Mouse (Mus musculus): ENCODE measurements around the gene Cdkn1a. TPM values are rescaled to one million over a fixed set of nuclear protein-coding genes. Genes with fewer than 3 reads are reported as not detected.
A peak's percentile ranks its signal among the peaks of the same experiment; 100 is the strongest.

The Cdkn1a gene
- total and polyA plus RNA-seq, 3 experiments, result 30.4 to 156 (median 56.4) TPM

GRCm38 (mm10) chr17:29086916-29087315, 3.9 kb upstream of the Cdkn1a start:
- DNase-seq, result peak in 1 of 2 experiments; percentile 8
- intact Hi-C loops (cut with DNase I), result no loop called here
- Histone ChIP-seq H3K4me3 (no peak overlapping the region), H3K9ac (ENCODE audit: low read depth, low read length) (no peak overlapping the region), H3K79me2 (replicated peaks; ENCODE audit: control insufficient read depth, insufficient read depth, low read length) (no peaks in the 10 kb centered on the region), H3K36me3 (ENCODE audit: control insufficient read depth, insufficient read depth, low read length) (no peaks in the 10 kb centered on the region), H3K27me3 (ENCODE audit: control insufficient read depth, insufficient read depth, low read length) (no peaks in the 10 kb centered on the region), H3K4me1 (ENCODE audit: control insufficient read depth, insufficient read depth, low read length) (no peaks in the 10 kb centered on the region), H3K27ac (no peak overlapping the region)
- no peak for TF ChIP-seq EP300 (IDR thresholded peaks at IDR 0.05; ENCODE audit: insufficient read depth, low read depth, low read length)
- no peak for TF ChIP-seq POLR2A (IDR thresholded peaks at IDR 0.05; ENCODE audit: insufficient read depth, low read depth, low read length)
- no peak for TF ChIP-seq CTCF (IDR thresholded peaks at IDR 0.05)
- WGBS, result 91% methylated on average over 4 of the region's 4 CpGs

- Histone ChIP-seq H3K4me1 (ENCODE audit: control insufficient read depth, insufficient read depth, low read length) (no peaks in the 10 kb centered on the region), H3K27ac (no peak overlapping the region; the same call in 1 of the 2 replicates), H3K27me3 (ENCODE audit: control insufficient read depth, insufficient read depth, low read length) (no peaks in the 10 kb centered on the region), H3K79me2 (replicated peaks; ENCODE audit: control insufficient read depth, insufficient read depth, low read length) (no peaks in the 10 kb centered on the region), H3K9ac (ENCODE audit: low read depth, low read length) (no peak overlapping the region), H3K4me3 (no peak overlapping the region), H3K36me3 (ENCODE audit: control insufficient read depth, insufficient read depth, low read length) (no peaks in the 10 kb centered on the region)
- no peak for TF ChIP-seq POLR2A (IDR thresholded peaks at IDR 0.05; ENCODE audit: insufficient read depth, low read depth, low read length)
- no peak for TF ChIP-seq CTCF (IDR thresholded peaks at IDR 0.05)
- no peak for TF ChIP-seq EP300 (IDR thresholded peaks at IDR 0.05; ENCODE audit: insufficient read depth, low read depth, low read length)
- peak in 1 of 2 experiments; percentile 18 for DNase-seq
- 54% methylated on average over 6 of the region's 6 CpGs for WGBS
- intact Hi-C loops (cut with DNase I), result loop anchor here (1.0 kb wide), 1 partner anchor 11 kb away; no protein-coding TSS in a partner anchor
These were observed 670 bp downstream of the Cdkn1a start for GRCm38 (mm10) chr17:29091348-29091944.

- 66% methylated on average over 5 of the region's 5 CpGs for WGBS
- H3K79me2 ChIP-seq (replicated peaks; ENCODE audit: control insufficient read depth, insufficient read depth, low read length), result no peaks in the 10 kb centered on the region
- no peak overlapping the region for H3K4me3 ChIP-seq
- DNase-seq, result peak in 1 of 2 experiments; percentile 12
- intact Hi-C loops (cut with DNase I), result no loop called here
- no peak overlapping the region for H3K9ac ChIP-seq (ENCODE audit: low read depth, low read length)
- no peaks in the 10 kb centered on the region for H3K27me3 ChIP-seq (ENCODE audit: control insufficient read depth, insufficient read depth, low read length)
- TF ChIP-seq CTCF (IDR thresholded peaks at IDR 0.05) (no peak), EP300 (IDR thresholded peaks at IDR 0.05; ENCODE audit: insufficient read depth, low read depth, low read length) (no peak), POLR2A (IDR thresholded peaks at IDR 0.05; ENCODE audit: insufficient read depth, low read depth, low read length) (no peak)
- no peaks in the 10 kb centered on the region for H3K36me3 ChIP-seq (ENCODE audit: control insufficient read depth, insufficient read depth, low read length)
- H3K27ac ChIP-seq, result no peak overlapping the region
- no peaks in the 10 kb centered on the region for H3K4me1 ChIP-seq (ENCODE audit: control insufficient read depth, insufficient read depth, low read length)
These were observed 1.7 kb downstream of the Cdkn1a start for GRCm38 (mm10) chr17:29092497-29092896.

- peak overlapping the region; percentile 77 for H3K9ac ChIP-seq (ENCODE audit: low read depth, low read length)
- peak overlapping the region; percentile 95 for H3K4me3 ChIP-seq
- no peaks in the 10 kb centered on the region for H3K79me2 ChIP-seq (replicated peaks; ENCODE audit: control insufficient read depth, insufficient read depth, low read length)
- no peaks in the 10 kb centered on the region for H3K36me3 ChIP-seq (ENCODE audit: control insufficient read depth, insufficient read depth, low read length)
- peak overlapping the region; percentile 97 for H3K27ac ChIP-seq
- WGBS, result 11% methylated on average over 36 of the region's 36 CpGs
- no peaks in the 10 kb centered on the region for H3K27me3 ChIP-seq (ENCODE audit: control insufficient read depth, insufficient read depth, low read length)
- intact Hi-C loops (cut with DNase I), result no loop called here
- no peak; the same call in 1 of the 2 replicates for TF ChIP-seq EP300 (IDR thresholded peaks at IDR 0.05; ENCODE audit: insufficient read depth, low read depth, low read length)
- TF ChIP-seq POLR2A (IDR thresholded peaks at IDR 0.05; ENCODE audit: insufficient read depth, low read depth, low read length), result peak; percentile 99
- no peak for TF ChIP-seq CTCF (IDR thresholded peaks at IDR 0.05)
- DNase-seq, result peak; percentile 95 to 96
- no peaks in the 10 kb centered on the region for H3K4me1 ChIP-seq (ENCODE audit: control insufficient read depth, insufficient read depth, low read length)
These were observed 2.6 kb downstream of the Cdkn1a start for GRCm38 (mm10) chr17:29093110-29093952.

GRCm38 (mm10) chr17:29093961-29094309, 3.2 kb downstream of the Cdkn1a start:
- TF ChIP-seq POLR2A (IDR thresholded peaks at IDR 0.05; ENCODE audit: insufficient read depth, low read depth, low read length) (no peak), CTCF (IDR thresholded peaks at IDR 0.05) (no peak), EP300 (IDR thresholded peaks at IDR 0.05; ENCODE audit: insufficient read depth, low read depth, low read length) (no peak)
- Histone ChIP-seq H3K9ac (ENCODE audit: low read depth, low read length) (peak overlapping the region; percentile 77), H3K27ac (peak overlapping the region; percentile 97), H3K36me3 (ENCODE audit: control insufficient read depth, insufficient read depth, low read length) (no peaks in the 10 kb centered on the region), H3K79me2 (replicated peaks; ENCODE audit: control insufficient read depth, insufficient read depth, low read length) (no peaks in the 10 kb centered on the region), H3K4me1 (ENCODE audit: control insufficient read depth, insufficient read depth, low read length) (no peaks in the 10 kb centered on the region), H3K27me3 (ENCODE audit: control insufficient read depth, insufficient read depth, low read length) (no peaks in the 10 kb centered on the region), H3K4me3 (peak overlapping the region; percentile 95)
- under 1% methylated on average over 24 of the region's 24 CpGs for WGBS
- DNase-seq, result no peak
- intact Hi-C loops (cut with DNase I), result no loop called here
